Mouse (Mus musculus): ENCODE results near the gene Mtmr12. TPM values are rescaled to one million over a fixed set of nuclear protein-coding genes. Genes with fewer than 3 reads are reported as not detected.
"Not testable (repeated sequence)": the region's sequence is repeated elsewhere in the genome, so short reads cannot be mapped to it uniquely, and the experiment has no call there.

The Mtmr12 gene
- 19.7 and 21.1 TPM in 2 replicates for polyA plus RNA-seq (2015; fragmentation: Nextera tagmentation; extraction: Ambion mirVana)

GRCm38 (mm10) chr15:12204319-12205159 is at the start of gene Mtmr12:
TSS of gene Mtmr12 (plus strand) at chr15:12205028.
- no peaks in the 10 kb centered on the region for H3K9me3 ChIP-seq (ENCODE audit: control insufficient read depth, low read length)
- H3K27ac ChIP-seq (ENCODE audit: low read length): peak within 1 kb of the TSS; percentile 97
- WGBS: under 1% methylated on average over 54 of the region's 58 CpGs
- no peaks in the 10 kb centered on the region for H3K36me3 ChIP-seq (ENCODE audit: control insufficient read depth, insufficient read depth, low read length)
- peak within 1 kb of the TSS; percentile 94 for H3K9ac ChIP-seq (ENCODE audit: low read length)
- H3K4me2 ChIP-seq (ENCODE audit: low read depth, low read length): peak within 1 kb of the TSS; percentile 75
- H3K27me3 ChIP-seq (ENCODE audit: control insufficient read depth, insufficient read depth, low read depth, low read length): no peaks in the 10 kb centered on the region
- H3K4me3 ChIP-seq (ENCODE audit: low read length): peak within 1 kb of the TSS; percentile 94
- ATAC-seq (ENCODE audit: low read depth): peak; percentile 98
- peaks cover 33% of the 10 kb centered on the region for H3K4me1 ChIP-seq (replicated peaks; ENCODE audit: control insufficient read depth, insufficient read depth, low read length)

GRCm38 (mm10) chr15:12178126-12178525 is 26.7 kb upstream of the Mtmr12 start:
- peaks cover 49% of the 10 kb centered on the region for H3K36me3 ChIP-seq (ENCODE audit: control insufficient read depth, insufficient read depth, low read length)
- WGBS: 89% methylated on average over 5 of the region's 5 CpGs

GRCm38 (mm10) chr15:12181181-12181805 is 23.5 kb upstream of the Mtmr12 start:
- not testable (repeated sequence) for H3K4me1 ChIP-seq (replicated peaks; ENCODE audit: control insufficient read depth, insufficient read depth, low read length)
- 84% methylated on average over 13 of the region's 13 CpGs for WGBS

More at GRCm38 (mm10) chr15:12178126-12178525, 26.7 kb upstream of the Mtmr12 start:
- Histone ChIP-seq H3K4me1 (replicated peaks; ENCODE audit: control insufficient read depth, insufficient read depth, low read length) (no peaks in the 10 kb centered on the region), H3K4me3 (ENCODE audit: low read length) (no peak overlapping the region), H3K27ac (ENCODE audit: low read length) (no peak overlapping the region), H3K9ac (ENCODE audit: low read length) (no peak overlapping the region), H3K4me2 (ENCODE audit: low read depth, low read length) (no peak overlapping the region), H3K27me3 (ENCODE audit: control insufficient read depth, insufficient read depth, low read depth, low read length) (no peaks in the 10 kb centered on the region), H3K9me3 (ENCODE audit: control insufficient read depth, low read length) (no peaks in the 10 kb centered on the region)
- ATAC-seq (ENCODE audit: low read depth): no peak

DNA sequence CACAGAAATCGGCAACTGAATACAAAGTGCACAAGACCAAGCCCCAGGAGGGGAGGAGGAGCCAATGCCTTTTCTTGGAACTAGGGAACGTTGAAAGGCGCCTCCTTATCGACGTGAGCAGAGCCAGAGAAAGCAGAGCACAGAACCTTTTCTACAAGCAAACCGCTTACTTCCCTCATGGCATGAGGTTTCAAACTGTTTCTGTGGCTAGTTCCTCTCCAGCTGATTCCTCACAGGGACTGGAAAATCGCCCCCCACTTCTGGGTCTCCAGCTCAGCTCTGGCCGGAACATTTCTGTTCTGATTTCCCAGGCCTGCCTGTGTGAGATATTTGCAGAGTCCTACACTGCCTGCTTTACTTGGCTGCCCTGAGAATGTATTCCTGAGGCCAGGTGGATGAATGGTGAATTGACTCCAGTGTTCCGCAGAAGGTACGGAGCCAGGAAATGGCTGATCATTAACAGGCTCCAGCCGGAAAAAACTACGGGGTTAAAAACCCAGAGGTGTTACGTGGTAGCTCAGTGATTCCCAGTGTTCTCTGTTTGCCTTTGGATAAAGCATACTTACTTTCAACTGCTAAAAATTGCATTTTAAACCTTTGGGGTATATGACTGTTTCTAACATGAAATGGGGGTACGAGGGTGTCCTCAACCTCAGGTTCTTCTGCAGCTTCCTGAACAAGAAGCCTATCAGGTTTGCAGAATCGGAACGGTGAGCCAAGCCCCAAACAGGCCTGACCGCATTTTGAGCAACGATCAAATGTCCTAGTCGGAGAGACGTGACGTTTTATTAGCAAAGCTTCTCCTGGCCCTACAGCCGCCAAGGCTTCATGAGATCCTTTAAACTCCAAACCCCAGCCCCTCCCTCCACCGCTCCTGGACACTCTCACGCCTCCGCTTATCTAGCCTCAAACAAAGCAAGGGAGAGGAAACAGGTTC is 10.7 kb upstream of the Mtmr12 start:
- Histone ChIP-seq H3K9ac (ENCODE audit: low read length) (peak overlapping the region; percentile 56), H3K4me1 (replicated peaks; ENCODE audit: control insufficient read depth, insufficient read depth, low read length) (peaks cover 25% of the 10 kb centered on the region), H3K4me3 (ENCODE audit: low read length) (peak overlapping the region; percentile 9), H3K27ac (ENCODE audit: low read length) (peak overlapping the region; percentile 85), H3K36me3 (ENCODE audit: control insufficient read depth, insufficient read depth, low read length) (peaks cover 5% of the 10 kb centered on the region), H3K9me3 (ENCODE audit: control insufficient read depth, low read length) (no peaks in the 10 kb centered on the region), H3K27me3 (ENCODE audit: control insufficient read depth, insufficient read depth, low read depth, low read length) (no peaks in the 10 kb centered on the region), H3K4me2 (ENCODE audit: low read depth, low read length) (peak overlapping the region; percentile 37)
- 18% methylated on average over 25 of the region's 25 CpGs for WGBS
- peak; percentile 77 for ATAC-seq (ENCODE audit: low read depth)

More at GRCm38 (mm10) chr15:12181181-12181805, 23.5 kb upstream of the Mtmr12 start:
- ATAC-seq (ENCODE audit: low read depth); H3K9ac ChIP-seq (ENCODE audit: low read length); H3K27ac ChIP-seq (ENCODE audit: low read length); H3K9me3 ChIP-seq (ENCODE audit: control insufficient read depth, low read length); H3K4me3 ChIP-seq (ENCODE audit: low read length); H3K4me2 ChIP-seq (ENCODE audit: low read depth, low read length); H3K27me3 ChIP-seq (ENCODE audit: control insufficient read depth, insufficient read depth, low read depth, low read length): not testable (repeated sequence)
- peaks cover 37% of the 10 kb centered on the region for H3K36me3 ChIP-seq (ENCODE audit: control insufficient read depth, insufficient read depth, low read length)

GRCm38 (mm10) chr15:12194817-12195735 is 9.8 kb upstream of the Mtmr12 start:
- H3K9me3 ChIP-seq (ENCODE audit: control insufficient read depth, low read length): no peaks in the 10 kb centered on the region
- peak overlapping the region; percentile 1 for H3K4me3 ChIP-seq (ENCODE audit: low read length)
- WGBS: 27% methylated on average over 20 of the region's 20 CpGs
- H3K36me3 ChIP-seq (ENCODE audit: control insufficient read depth, insufficient read depth, low read length): peaks cover 5% of the 10 kb centered on the region
- peak overlapping the region; percentile 85 for H3K27ac ChIP-seq (ENCODE audit: low read length)
- no peak for ATAC-seq (ENCODE audit: low read depth)
- peaks cover 25% of the 10 kb centered on the region for H3K4me1 ChIP-seq (replicated peaks; ENCODE audit: control insufficient read depth, insufficient read depth, low read length)
- H3K27me3 ChIP-seq (ENCODE audit: control insufficient read depth, insufficient read depth, low read depth, low read length): no peaks in the 10 kb centered on the region
- H3K9ac ChIP-seq (ENCODE audit: low read length): peak overlapping the region; percentile 56; the same call in 1 of the 2 replicates
- H3K4me2 ChIP-seq (ENCODE audit: low read depth, low read length): peak overlapping the region; percentile 37

- Histone ChIP-seq H3K9me3 (ENCODE audit: control insufficient read depth, low read length) (no peaks in the 10 kb centered on the region), H3K4me3 (ENCODE audit: low read length) (no peak overlapping the region), H3K9ac (ENCODE audit: low read length) (no peak overlapping the region), H3K27me3 (ENCODE audit: control insufficient read depth, insufficient read depth, low read depth, low read length) (no peaks in the 10 kb centered on the region), H3K4me1 (replicated peaks; ENCODE audit: control insufficient read depth, insufficient read depth, low read length) (peaks cover 25% of the 10 kb centered on the region), H3K27ac (ENCODE audit: low read length) (peak overlapping the region; percentile 85), H3K4me2 (ENCODE audit: low read depth, low read length) (no peak overlapping the region), H3K36me3 (ENCODE audit: control insufficient read depth, insufficient read depth, low read length) (no peaks in the 10 kb centered on the region; the same call in 1 of the 2 replicates)
- whole genome bisulfite sequencing: 72% methylated on average over 6 of the region's 6 CpGs
- ATAC-seq (ENCODE audit: low read depth): peak; percentile 1; the same call in 1 of the 2 replicates
Observed at GRCm38 (mm10) chr15:12195966-12196365, 8.9 kb upstream of the Mtmr12 start.

DNA sequence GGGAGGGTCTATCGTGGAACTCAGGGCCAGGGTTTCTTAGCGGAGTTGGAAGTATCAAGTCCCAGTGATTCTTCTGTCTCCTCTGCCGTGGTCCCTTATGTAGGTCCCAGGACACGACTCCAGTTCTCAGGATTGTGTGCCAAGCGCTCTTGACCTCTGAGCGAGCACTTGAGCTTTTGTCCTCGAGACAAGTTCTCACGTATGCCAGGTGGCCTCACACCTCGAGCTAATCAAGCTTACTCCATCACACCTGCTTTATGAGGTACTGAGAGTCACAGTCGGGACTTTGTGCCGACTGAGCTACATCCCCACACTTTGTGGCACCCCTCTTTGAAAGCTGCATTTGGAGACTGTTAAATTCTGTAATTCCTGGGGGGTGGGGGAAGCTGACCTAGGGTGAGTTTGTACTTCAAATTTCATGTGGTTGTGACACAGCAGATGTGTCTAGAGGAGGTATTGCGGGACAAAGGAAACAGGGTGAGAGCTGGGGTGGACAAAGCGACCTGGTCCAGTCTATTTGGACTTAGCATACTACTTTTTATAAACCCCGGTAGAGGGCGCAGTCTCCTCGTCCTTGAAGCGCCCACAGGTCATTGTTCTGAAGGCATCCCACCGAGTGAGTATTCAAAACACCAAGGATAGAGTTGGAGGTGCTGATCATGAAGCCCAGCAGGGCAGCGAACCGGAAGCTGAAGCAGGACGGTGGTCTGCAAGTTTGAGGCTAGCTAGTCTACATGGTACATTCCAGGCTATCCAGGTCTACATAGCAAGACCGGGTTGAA is 8.2 kb upstream of the Mtmr12 start:
- Histone ChIP-seq H3K9ac (ENCODE audit: low read length) (no peak overlapping the region), H3K4me3 (ENCODE audit: low read length) (no peak overlapping the region), H3K27ac (ENCODE audit: low read length) (peak overlapping the region; percentile 62), H3K27me3 (ENCODE audit: control insufficient read depth, insufficient read depth, low read depth, low read length) (no peaks in the 10 kb centered on the region), H3K9me3 (ENCODE audit: control insufficient read depth, low read length) (no peaks in the 10 kb centered on the region), H3K4me2 (ENCODE audit: low read depth, low read length) (peak overlapping the region; percentile 42), H3K4me1 (replicated peaks; ENCODE audit: control insufficient read depth, insufficient read depth, low read length) (peaks cover 25% of the 10 kb centered on the region), H3K36me3 (ENCODE audit: control insufficient read depth, insufficient read depth, low read length) (no peaks in the 10 kb centered on the region)
- ATAC-seq (ENCODE audit: low read depth): peak; percentile 70
- 18% methylated on average over 22 of the region's 22 CpGs for WGBS
